ENCODE assay signal across 7 mouse cellular contexts in the genomic region with DNA sequence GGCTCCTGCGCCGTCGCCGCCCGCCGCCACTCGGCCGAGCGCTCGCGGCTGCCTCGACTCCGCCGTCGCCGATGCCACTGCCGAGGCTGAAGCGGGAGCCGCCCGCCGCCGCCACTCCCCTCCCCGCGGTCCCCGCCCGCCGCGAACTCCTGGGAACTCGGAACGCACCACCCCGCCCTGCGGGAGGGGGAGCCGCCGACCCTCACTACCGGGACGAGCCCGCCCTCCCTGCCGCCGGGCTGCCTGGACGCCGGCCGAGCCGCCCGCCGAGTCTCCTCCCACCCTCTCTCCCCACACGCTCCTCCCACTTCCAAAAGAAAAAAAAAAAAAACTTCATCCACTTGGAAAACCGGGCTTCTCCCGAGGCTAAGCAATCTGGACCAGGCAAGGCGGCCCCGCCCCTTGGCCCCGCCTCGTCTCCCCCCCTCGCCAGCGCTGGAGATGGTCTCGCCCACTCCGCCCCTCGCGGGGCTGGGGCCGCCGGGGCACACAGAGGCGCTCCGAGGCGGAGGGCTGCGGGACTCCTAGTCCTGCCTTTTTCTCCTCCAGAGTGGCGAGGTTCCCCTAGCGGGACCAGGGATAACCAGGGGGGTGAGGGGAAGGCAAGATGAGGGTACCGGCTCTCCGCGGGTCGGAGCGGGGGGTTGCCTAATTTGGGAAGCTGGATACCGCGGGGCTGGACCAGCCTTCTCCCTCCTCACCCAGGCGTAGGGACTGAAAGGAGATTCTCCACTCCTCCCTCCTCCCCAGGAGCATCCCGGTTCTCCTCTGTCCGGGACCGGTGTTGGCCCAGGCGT. TPM values are rescaled to one million over a fixed set of nuclear protein-coding genes. Genes with fewer than 3 reads are reported as not detected.
A peak's percentile ranks its signal among the peaks of the same experiment; 100 is the strongest.
DNase-seq lines count a peak whose midpoint lies in the region; ATAC-seq and TF ChIP-seq lines count a peak whose summit lies in the region.

No protein-coding gene starts in this region.

- TF ChIP-seq POLR2A in kidney, adult 2 months (IDR thresholded peaks at IDR 0.05; ENCODE audit: low read depth, low read length) = peak; percentile 62

- no peaks in the 10 kb centered on the region for H3K27me3 ChIP-seq in embryonic facial prominence, embryonic 12.5 days
- no peaks in the 10 kb centered on the region for H3K27me3 ChIP-seq in kidney, adult 2 months (replicated peaks; ENCODE audit: control insufficient read depth, insufficient read depth, low read length)
- peaks cover 14% of the 10 kb centered on the region for H3K27me3 ChIP-seq in limb, embryonic 10.5 days (ENCODE audit: low read depth, poor library complexity, severe bottlenecking)
- H3K27me3 ChIP-seq in midbrain, embryonic 12.5 days = no peaks in the 10 kb centered on the region

- peak overlapping the region; percentile 73 for H3K4me2 ChIP-seq in embryonic facial prominence, embryonic 12.5 days (replicated peaks)
- peak overlapping the region; percentile 81 for H3K4me2 ChIP-seq in midbrain, embryonic 12.5 days (replicated peaks)

- peak; percentile 82 to 88 for DNase-seq in adrenal gland, postnatal 4 days (ENCODE audit: low spot score in 2 of 2)
- peak; percentile 90 for DNase-seq in heart, adult 8-10 months (ENCODE audit: low spot score)
- peak; percentile 98 for DNase-seq in kidney, adult 2 months
- DNase-seq in limb, embryonic 10.5 days (ENCODE audit: low spot score) = peak; percentile 97
- DNase-seq in spleen, postnatal 10 days (ENCODE audit: low spot score in 2 of 2) = peak; percentile 7 to 54

- no peak for TF ChIP-seq CTCF in kidney, adult 2 months (conservative IDR thresholded peaks at IDR 0.05; ENCODE audit: insufficient read depth, insufficient read length, low read depth, low read length)

- peaks cover 13% of the 10 kb centered on the region for H3K4me1 ChIP-seq in embryonic facial prominence, embryonic 12.5 days
- H3K4me1 ChIP-seq in kidney, adult 2 months (ENCODE audit: control insufficient read depth, insufficient read depth, low read length) = peaks cover 3% of the 10 kb centered on the region; the same call in 1 of the 2 replicates
- H3K4me1 ChIP-seq in limb, embryonic 10.5 days = peaks cover 16% of the 10 kb centered on the region
- H3K4me1 ChIP-seq in midbrain, embryonic 12.5 days = peaks cover 17% of the 10 kb centered on the region

- H3K9ac ChIP-seq in embryonic facial prominence, embryonic 12.5 days = peak overlapping the region; percentile 96
- H3K9ac ChIP-seq in midbrain, embryonic 12.5 days (replicated peaks) = peak overlapping the region; percentile 95

- H3K36me3 ChIP-seq in embryonic facial prominence, embryonic 12.5 days = no peaks in the 10 kb centered on the region
- no peaks in the 10 kb centered on the region for H3K36me3 ChIP-seq in kidney, adult 2 months (ENCODE audit: control insufficient read depth, insufficient read depth, low read length)
- H3K36me3 ChIP-seq in limb, embryonic 10.5 days = peaks cover 1% of the 10 kb centered on the region
- H3K36me3 ChIP-seq in midbrain, embryonic 12.5 days = no peaks in the 10 kb centered on the region

- peak overlapping the region; percentile 89 for H3K4me3 ChIP-seq in embryonic facial prominence, embryonic 12.5 days
- peak overlapping the region; percentile 96 for H3K4me3 ChIP-seq in kidney, adult 2 months (ENCODE audit: insufficient read depth, low read depth, low read length)
- H3K4me3 ChIP-seq in limb, embryonic 10.5 days = peak overlapping the region; percentile 74
- H3K4me3 ChIP-seq in midbrain, embryonic 12.5 days = peak overlapping the region; percentile 94

- under 1% methylated on average over 47 of the region's 78 CpGs for WGBS in embryonic facial prominence, embryonic 12.5 days
- under 1% methylated on average over 72 of the region's 78 CpGs for WGBS in kidney, adult 2 months
- WGBS in limb, embryonic 10.5 days = under 1% methylated on average over 54 of the region's 78 CpGs
- under 1% methylated on average over 45 of the region's 78 CpGs for WGBS in midbrain, embryonic 12.5 days

- peak overlapping the region; percentile 97 for H3K27ac ChIP-seq in embryonic facial prominence, embryonic 12.5 days
- H3K27ac ChIP-seq in kidney, adult 2 months (ENCODE audit: insufficient read depth, low read depth, low read length) = peak overlapping the region; percentile 92
- H3K27ac ChIP-seq in limb, embryonic 10.5 days = peak overlapping the region; percentile 94
- H3K27ac ChIP-seq in midbrain, embryonic 12.5 days (replicated peaks) = peak overlapping the region; percentile 95

- peak; percentile 94 for ATAC-seq in embryonic facial prominence, embryonic 12.5 days (ENCODE audit: insufficient number of reproducible peaks, insufficient read depth, low FRiP score, low TSS enrichment)
- peak; percentile 95 for ATAC-seq in midbrain, embryonic 12.5 days (ENCODE audit: low FRiP score, low read depth)

- H3K9me3 ChIP-seq in embryonic facial prominence, embryonic 12.5 days = 0 out of 2 replicates have a peak, but pooled peaks cover 1% of the 10 kb centered on the region
- no peaks in the 10 kb centered on the region for H3K9me3 ChIP-seq in limb, embryonic 10.5 days (replicated peaks)
- H3K9me3 ChIP-seq in midbrain, embryonic 12.5 days = no peaks in the 10 kb centered on the region

RNA-seq across cellular contexts. Expression of gene Nectin3, which starts 1.2 kb away (rescaled TPM):
- 10 to 100 TPM; 39.1 to 44.1 TPM for total RNA-seq in adrenal gland, postnatal 4 days (2021)
- polyA plus RNA-seq in embryonic facial prominence, embryonic 12.5 days (2016; fragmentation: Nextera tagmentation; extraction: Ambion mirVana) = 40.4 and 43.9 TPM in 2 replicates
- total RNA-seq in heart, adult 8-10 months (2022) = 1 to 10 TPM; 5.8 to 7.5 (median 6.0) TPM
- polyA plus RNA-seq in kidney, adult 2 months (2012; rRNA removed) = 24.4 and 29.3 TPM in 2 replicates
- polyA plus RNA-seq in limb, embryonic 10.5 days (2016; fragmentation: Nextera tagmentation; extraction: Ambion mirVana) = 23.9 and 25.9 TPM in 2 replicates
- 51.0 and 66.5 TPM in 2 replicates for polyA plus RNA-seq in midbrain, embryonic 12.5 days (2016; fragmentation: Nextera tagmentation; extraction: Ambion mirVana)

Comparison
In these comparisons a context has a peak if more than half of its experiments do, and no peak if none do; other contexts are left out.
1. Peak in every context shown above with its lines: DNase-seq, ATAC-seq, H3K4me3 ChIP-seq and H3K27ac ChIP-seq.
2. DNase-seq: peak in every context shown above with its lines; median percentile 98 in kidney, adult 2 months; 97 in limb, embryonic 10.5 days; 90 in heart, adult 8-10 months; 85 in adrenal gland, postnatal 4 days; 30 in spleen, postnatal 10 days.